Mouse (Mus musculus): Measurements from ENCODE around the gene Fgf22. TPM values are rescaled to one million over a fixed set of nuclear protein-coding genes. Genes with fewer than 3 reads are reported as not detected.

Fgf22 gene
- total RNA-seq (2023; ENCODE audit: inconsistent age) = not detected in 4 replicates

DNA sequence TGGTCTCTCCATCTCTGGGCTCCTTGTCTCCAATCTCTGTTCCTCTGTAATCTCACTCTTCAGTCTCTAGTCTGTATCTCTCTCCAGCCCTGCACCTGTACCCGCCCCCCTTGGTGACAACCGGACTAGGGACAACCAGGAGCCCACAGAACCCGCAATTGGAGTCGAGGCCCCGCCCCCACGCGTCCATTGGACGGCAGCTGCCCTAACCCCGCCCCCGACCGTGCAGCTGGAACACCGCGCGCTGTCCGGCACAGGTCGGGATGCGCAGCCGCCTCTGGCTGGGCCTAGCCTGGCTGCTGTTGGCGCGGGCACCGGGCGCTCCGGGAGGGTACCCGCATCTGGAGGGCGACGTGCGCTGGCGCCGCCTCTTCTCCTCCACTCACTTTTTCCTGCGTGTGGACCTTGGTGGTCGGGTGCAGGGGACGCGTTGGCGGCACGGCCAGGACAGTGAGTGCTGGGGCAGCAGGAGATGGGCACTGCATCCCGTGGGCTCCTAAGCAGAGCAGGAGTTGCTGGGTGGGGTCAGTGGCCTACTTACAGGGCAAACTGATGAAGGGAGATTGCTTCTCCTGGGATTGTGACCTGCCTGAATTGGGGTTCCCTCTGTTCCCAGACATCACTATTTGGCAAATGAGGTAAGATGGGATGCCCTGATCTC is at the start of gene Fgf22:
TSS of gene Fgf22 (plus strand) at position 221 of the 661 bp plus-strand sequence.

GRCm38 (mm10) chr10:79716254-79716987 is 38.5 kb upstream of the Fgf22 start, which contains the start of gene Hcn2:
TSS of gene Hcn2 (plus strand) at chr10:79716634.

DNA sequence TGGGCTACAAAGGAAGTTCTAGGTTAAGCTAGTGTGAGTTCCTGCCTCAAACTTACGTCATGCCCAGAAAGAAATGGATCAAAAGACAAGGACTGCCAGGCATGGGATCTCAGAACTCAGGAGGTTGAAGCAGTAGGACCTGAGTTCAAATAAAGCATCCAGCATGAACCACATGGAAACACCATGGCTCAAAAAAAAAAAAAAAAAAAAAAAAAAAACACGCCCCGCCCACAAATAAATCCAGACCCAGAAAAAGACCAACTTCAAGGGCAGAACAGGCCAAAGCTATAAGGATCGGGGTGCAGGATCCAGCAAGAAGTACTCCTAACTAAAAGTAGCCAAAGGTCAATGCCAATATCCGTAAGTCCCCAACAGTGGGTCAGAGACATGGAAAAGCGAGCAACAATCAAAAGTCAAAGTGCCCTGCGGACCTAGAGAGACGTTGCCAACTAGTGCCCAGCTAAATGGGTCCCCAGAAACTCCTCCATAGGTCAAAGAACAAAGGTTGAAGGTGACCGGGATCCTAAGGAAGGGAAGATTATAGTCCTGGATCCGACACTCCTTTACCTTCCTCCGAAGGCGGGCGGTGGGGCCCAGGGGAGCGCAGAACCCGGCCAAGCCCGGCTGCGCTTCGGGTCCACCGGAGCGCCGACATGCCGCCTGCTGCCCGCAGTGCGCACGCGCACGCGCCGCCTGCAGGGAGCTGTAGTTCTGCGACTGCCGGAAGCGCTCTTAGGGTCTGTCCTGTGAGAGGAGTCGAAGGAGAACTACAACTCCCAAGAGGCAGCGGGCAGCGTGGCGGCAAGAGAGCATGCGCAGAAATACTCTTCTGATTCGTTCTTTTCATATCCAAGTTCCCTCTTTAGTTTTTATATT is 8.7 kb upstream of the Fgf22 start, which contains the start of gene Polrmt:
TSS of gene Polrmt (minus strand) at position 684 of the 876 bp plus-strand sequence.

GRCm38 (mm10) chr10:79766508-79767325 is 11.8 kb downstream of the Fgf22 start, which contains the start of gene Rnf126:
TSS of gene Rnf126 (minus strand) at chr10:79766952.

GRCm38 (mm10) chr10:79777103-79777531 is 22.2 kb downstream of the Fgf22 start, which contains the start of gene Fstl3:
TSS of gene Fstl3 (plus strand) at chr10:79777272.

DNA sequence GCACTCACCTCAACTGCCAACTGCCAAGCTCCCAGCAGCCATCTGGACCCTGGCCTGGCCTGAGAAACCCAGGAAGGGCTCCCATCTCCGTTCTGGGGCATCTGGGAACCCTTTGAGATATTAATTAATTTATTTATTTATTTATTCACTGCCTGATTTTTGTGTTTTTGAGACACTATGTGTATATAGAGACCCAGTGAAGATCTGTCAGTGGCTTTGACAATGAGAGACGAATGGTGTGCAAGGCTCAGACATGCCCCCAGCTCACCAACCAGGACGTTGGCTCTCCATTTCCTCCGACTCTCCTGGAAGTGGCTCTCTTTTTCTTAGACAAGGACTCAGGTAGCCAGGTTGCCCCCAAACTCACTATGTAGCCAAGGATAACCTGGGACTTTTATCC is 36.0 kb downstream of the Fgf22 start, which contains the start of gene Prss57:
TSS of gene Prss57 (minus strand) at position 101 of the 400 bp plus-strand sequence.

DNA sequence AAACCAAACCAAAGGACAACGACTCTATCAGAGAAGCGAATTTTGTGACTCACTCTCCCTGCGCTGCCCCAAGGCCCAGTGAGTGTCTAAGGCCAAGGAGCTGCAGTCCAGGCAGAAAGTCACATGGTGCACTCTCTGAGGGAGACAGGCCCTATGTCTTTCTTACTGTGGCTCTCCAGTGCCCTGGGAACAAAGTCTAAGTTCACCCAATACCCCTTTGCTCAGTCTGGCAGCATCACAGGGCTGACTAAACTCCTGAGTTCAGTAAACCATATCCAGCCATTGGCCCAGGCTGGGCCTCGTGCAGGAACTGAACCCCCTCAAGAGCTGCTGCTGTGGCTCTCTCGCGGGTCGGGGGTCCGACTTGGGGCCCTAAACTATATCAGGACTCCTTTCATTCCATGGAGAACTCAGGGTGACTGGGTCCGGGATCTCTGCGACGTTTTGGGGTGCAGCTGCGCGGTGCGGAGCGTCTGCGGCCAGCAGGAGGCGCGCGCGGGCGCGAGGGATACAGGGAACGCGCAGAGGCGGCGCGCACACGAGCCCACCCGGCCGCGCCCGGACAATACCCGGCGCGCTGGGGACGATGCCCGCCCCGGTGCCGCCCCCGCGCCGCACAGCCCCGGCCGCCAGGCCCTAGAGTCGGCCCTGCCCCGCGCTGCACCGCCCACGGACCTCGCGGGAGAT is 38.3 kb downstream of the Fgf22 start, which contains the start of gene Palm:
TSS of gene Palm (plus strand) at position 522 of the 687 bp plus-strand sequence.

Other genes with a start within 250 kb of the Fgf22 start
- gene Plpp2, start 221.3 kb upstream of the Fgf22 start, total RNA-seq (2023; ENCODE audit: inconsistent age) = 2.5 to 4.1 TPM (median 3.8 TPM) in 4 replicates
- 36.6 to 45.9 TPM (median 40.8 TPM) in 4 replicates for gene Mier2, start 199.9 kb upstream of the Fgf22 start, total RNA-seq (2023; ENCODE audit: inconsistent age)
- not detected in 4 replicates for gene Theg, start 167.7 kb upstream of the Fgf22 start, total RNA-seq (2023; ENCODE audit: inconsistent age)
- not detected in 4 replicates for gene C2cd4c, start 141.1 kb upstream of the Fgf22 start, total RNA-seq (2023; ENCODE audit: inconsistent age)
- gene Shc2, start 117.2 kb upstream of the Fgf22 start, total RNA-seq (2023; ENCODE audit: inconsistent age) = not detected in 4 replicates
- not detected in 4 replicates for gene Odf3l2, start 109.3 kb upstream of the Fgf22 start, total RNA-seq (2023; ENCODE audit: inconsistent age)
- not detected in 4 replicates for gene Madcam1, start 90.5 kb upstream of the Fgf22 start, total RNA-seq (2023; ENCODE audit: inconsistent age)
- gene Tpgs1, start 85.7 kb upstream of the Fgf22 start, total RNA-seq (2023; ENCODE audit: inconsistent age) = 13.7 to 19.6 TPM (median 17.1 TPM) in 4 replicates
- gene Cdc34, start 72.9 kb upstream of the Fgf22 start, total RNA-seq (2023; ENCODE audit: inconsistent age) = 64.7 to 70.9 TPM (median 68.3 TPM) in 4 replicates
- gene Gzmm, start 66.1 kb upstream of the Fgf22 start, total RNA-seq (2023; ENCODE audit: inconsistent age) = 1.2 to 2.8 TPM (median 2.1 TPM) in 4 replicates
- 101 to 112 TPM (median 107 TPM) in 4 replicates for gene Bsg, start 50.6 kb upstream of the Fgf22 start, total RNA-seq (2023; ENCODE audit: inconsistent age)
- 0.26 TPM in 1 of 4 replicates, not detected in the others for gene Hcn2, start 38.4 kb upstream of the Fgf22 start, total RNA-seq (2023; ENCODE audit: inconsistent age)
- 55.6 to 79.9 TPM (median 71.2 TPM) in 4 replicates for gene Polrmt, start 8.5 kb upstream of the Fgf22 start, total RNA-seq (2023; ENCODE audit: inconsistent age)
- gene Rnf126, start 11.9 kb downstream of the Fgf22 start, total RNA-seq (2023; ENCODE audit: inconsistent age) = 52.1 to 65.8 TPM (median 59.1 TPM) in 4 replicates
- gene Fstl3, start 22.2 kb downstream of the Fgf22 start, total RNA-seq (2023; ENCODE audit: inconsistent age) = 1.1 to 2.1 TPM (median 1.7 TPM) in 4 replicates
- not detected in 4 replicates for gene Prss57, start 35.9 kb downstream of the Fgf22 start, total RNA-seq (2023; ENCODE audit: inconsistent age)
- gene Palm, start 38.5 kb downstream of the Fgf22 start, total RNA-seq (2023; ENCODE audit: inconsistent age) = 5.9 to 8.0 TPM (median 6.7 TPM) in 4 replicates
- not detected in 4 replicates for gene Misp, start 65.9 kb downstream of the Fgf22 start, total RNA-seq (2023; ENCODE audit: inconsistent age)
- 430 to 480 TPM (median 445 TPM) in 4 replicates for gene Ptbp1, start 99.4 kb downstream of the Fgf22 start, total RNA-seq (2023; ENCODE audit: inconsistent age)
- not detected in 4 replicates for gene Prtn3, start 119.4 kb downstream of the Fgf22 start, total RNA-seq (2023; ENCODE audit: inconsistent age)
- gene Plppr3, start 119.6 kb downstream of the Fgf22 start, total RNA-seq (2023; ENCODE audit: inconsistent age) = 0.27 to 1.1 TPM (median 0.75 TPM) in 4 replicates
- gene Elane, start 131.2 kb downstream of the Fgf22 start, total RNA-seq (2023; ENCODE audit: inconsistent age) = not detected in 4 replicates
- gene Cfd, start 135.8 kb downstream of the Fgf22 start, total RNA-seq (2023; ENCODE audit: inconsistent age) = not detected in 4 replicates
- gene Med16, start 153.8 kb downstream of the Fgf22 start, total RNA-seq (2023; ENCODE audit: inconsistent age) = 76.7 to 86.8 TPM (median 80.6 TPM) in 4 replicates
- gene Gm26602, start 155.8 kb downstream of the Fgf22 start, total RNA-seq (2023; ENCODE audit: inconsistent age) = not detected in 4 replicates
- 0.16 to 0.90 TPM (median 0.41 TPM) in 4 replicates for gene Kiss1r, start 161.9 kb downstream of the Fgf22 start, total RNA-seq (2023; ENCODE audit: inconsistent age)
- 97.6 to 112 TPM (median 107 TPM) in 4 replicates for gene R3hdm4, start 166.1 kb downstream of the Fgf22 start, total RNA-seq (2023; ENCODE audit: inconsistent age)
- 33.9 to 40.6 TPM (median 35.9 TPM) in 4 replicates for gene Arid3a, start 172.0 kb downstream of the Fgf22 start, total RNA-seq (2023; ENCODE audit: inconsistent age)
- gene Wdr18, start 205.1 kb downstream of the Fgf22 start, total RNA-seq (2023; ENCODE audit: inconsistent age) = 40.2 to 51.6 TPM (median 44.7 TPM) in 4 replicates
- gene Grin3b, start 215.6 kb downstream of the Fgf22 start, total RNA-seq (2023; ENCODE audit: inconsistent age) = 0.21 TPM in 1 of 4 replicates, not detected in the others
- gene Tmem259, start 229.3 kb downstream of the Fgf22 start, total RNA-seq (2023; ENCODE audit: inconsistent age) = 157 to 164 TPM (median 160 TPM) in 4 replicates
- 325 to 361 TPM (median 340 TPM) in 4 replicates for gene Cnn2, start 233.5 kb downstream of the Fgf22 start, total RNA-seq (2023; ENCODE audit: inconsistent age)
- 53.9 to 56.0 TPM (median 54.6 TPM) in 4 replicates for gene Abca7, start 241.4 kb downstream of the Fgf22 start, total RNA-seq (2023; ENCODE audit: inconsistent age)